Mouse (Mus musculus) neural tube, embryonic 13.5 days (tissue): Measurements from ENCODE around the gene Acvr1. TPM values are rescaled to one million over a fixed set of nuclear protein-coding genes. Genes with fewer than 3 reads are reported as not detected.

ENCODE experiments used
- ATAC-seq: fragments of 200-750 bp; cut with Nextera tagmentation; 2 replicates; pipeline ENCODE4 v1.8.0; 2017; ENCODE audit warnings: low read depth, mild to moderate bottlenecking, moderate TSS enrichment, moderate library complexity
- H3K27ac ChIP-seq: fragments of 300-500 bp; sonication (generic); replicated peaks from 2 replicates; pipeline ENCODE4 v1.5.1; 2015; ENCODE audit warnings: moderate library complexity, mild to moderate bottlenecking, inconsistent platforms
- H3K27me3 ChIP-seq: fragments of 300-500 bp; sonication (generic); 2 replicates; pipeline ENCODE4 v1.6.1; 2015; ENCODE audit warnings: mild to moderate bottlenecking, inconsistent platforms
- H3K36me3 ChIP-seq: fragments of 300-500 bp; sonication (generic); 2 replicates; pipeline ENCODE4 v1.6.1; 2015; ENCODE audit warnings: mild to moderate bottlenecking, inconsistent platforms
- H3K4me1 ChIP-seq: fragments of 300-500 bp; sonication (generic); replicated peaks from 2 replicates; pipeline ENCODE4 v1.6.1; 2015; ENCODE audit warnings: inconsistent platforms
- H3K4me2 ChIP-seq: fragments of 300-500 bp; sonication (generic); 2 replicates; pipeline ENCODE4 v1.6.1; 2015; ENCODE audit warnings: inconsistent platforms, mild to moderate bottlenecking, moderate library complexity
- H3K4me3 ChIP-seq: fragments of 300-500 bp; sonication (generic); 2 replicates; pipeline ENCODE4 v1.5.1; 2015; ENCODE audit warnings: mild to moderate bottlenecking, inconsistent platforms
- H3K9ac ChIP-seq: fragments of 300-500 bp; sonication (generic); 2 replicates; pipeline ENCODE4 v1.6.1; 2015; ENCODE audit warnings: moderate library complexity, mild to moderate bottlenecking, inconsistent platforms
- H3K9me3 ChIP-seq: fragments of 300-500 bp; sonication (generic); 2 replicates; pipeline ENCODE4 v1.6.1; 2016; ENCODE audit warnings: inconsistent platforms
- WGBS: fragments of 180-500 bp; shearing (Covaris S2); methylation state at CpG from one replicate; pipeline ENCODE4 v1.1.7; 2015; 5-methylcytosine and 5-hydroxymethylcytosine counted together
- polyA plus RNA-seq: library from polyadenylated mRNA; unstranded; fragments of >200 nt; fragmentation: Nextera tagmentation; extraction: Ambion mirVana; gene quantifications from 2 replicates; pipeline ENCODE4 v1.2.1, GENCODE M21; 2015

Acvr1 gene
- polyA plus RNA-seq, 1 experiment from 2014 or later, result 4.4 TPM

- peaks cover 12% of the 10 kb centered on the region for H3K4me1 ChIP-seq
- H3K9ac ChIP-seq, result no peak overlapping the region
- H3K4me3 ChIP-seq, result no peak overlapping the region
- H3K36me3 ChIP-seq, result no peaks in the 10 kb centered on the region
- H3K4me2 ChIP-seq, result no peak overlapping the region
- no peak for ATAC-seq
- no peak overlapping the region for H3K27ac ChIP-seq
- 54% methylated on average over 8 of the region's 8 CpGs for WGBS
- no peaks in the 10 kb centered on the region for H3K27me3 ChIP-seq
- no peaks in the 10 kb centered on the region for H3K9me3 ChIP-seq
These were observed 56.8 kb downstream of the Acvr1 start for GRCm38 (mm10) chr2:58510192-58510591.

- Histone ChIP-seq H3K9me3 (no peaks in the 10 kb centered on the region), H3K4me3 (no peak overlapping the region), H3K27me3 (no peaks in the 10 kb centered on the region), H3K4me1 (peaks cover 12% of the 10 kb centered on the region), H3K36me3 (no peaks in the 10 kb centered on the region), H3K9ac (no peak overlapping the region), H3K27ac (no peak overlapping the region), H3K4me2 (no peak overlapping the region)
- 66% methylated on average over 9 of the region's 9 CpGs for WGBS
- no peak for ATAC-seq
These were observed 61.5 kb downstream of the Acvr1 start for GRCm38 (mm10) chr2:58505306-58506090.

DNA sequence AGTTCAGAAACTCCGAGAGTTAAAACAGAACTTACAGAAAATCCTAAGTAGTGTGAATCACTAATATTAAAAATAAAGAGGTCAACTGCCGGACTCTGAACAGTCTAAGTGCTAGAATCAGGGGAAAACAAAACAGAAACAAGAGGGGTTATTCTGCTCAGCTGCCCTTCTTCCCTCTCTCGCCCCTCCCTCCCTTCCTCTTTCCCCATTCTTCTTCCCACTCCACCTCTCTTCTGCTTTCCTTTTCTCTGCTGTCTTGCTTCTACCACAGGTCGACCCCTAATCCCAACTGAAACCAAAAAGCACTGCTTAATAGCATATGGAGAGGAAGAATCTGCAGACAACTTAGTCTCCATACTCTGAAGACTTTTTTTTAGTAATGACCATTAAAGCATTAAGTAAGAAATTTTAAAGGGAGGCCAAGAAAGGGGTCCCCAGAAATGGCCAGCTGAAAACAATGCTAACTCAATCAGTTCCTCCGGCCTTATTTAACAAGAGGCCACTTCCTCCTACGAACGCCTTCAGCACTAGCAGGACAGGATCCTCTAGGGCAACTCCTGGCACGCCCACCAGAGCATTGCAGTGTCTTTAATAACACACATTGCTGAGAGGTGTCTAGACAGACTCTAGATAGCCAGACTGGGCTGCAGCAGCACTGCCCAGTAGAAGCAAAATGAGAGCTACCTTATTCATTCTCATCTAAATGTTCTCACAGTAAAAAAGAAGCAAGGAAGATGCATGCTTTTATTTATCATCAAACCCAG is 70.1 kb downstream of the Acvr1 start:
- H3K4me3 ChIP-seq, result no peak overlapping the region
- H3K9ac ChIP-seq, result no peak overlapping the region
- H3K9me3 ChIP-seq, result no peaks in the 10 kb centered on the region
- H3K4me1 ChIP-seq, result peaks cover 12% of the 10 kb centered on the region
- H3K4me2 ChIP-seq, result no peak overlapping the region
- no peak overlapping the region for H3K27ac ChIP-seq
- 66% methylated on average over 8 of the region's 8 CpGs for WGBS
- ATAC-seq, result no peak; the same call in 1 of the 2 replicates
- no peaks in the 10 kb centered on the region for H3K27me3 ChIP-seq
- no peaks in the 10 kb centered on the region for H3K36me3 ChIP-seq

GRCm38 (mm10) chr2:58495271-58495670 is 71.7 kb downstream of the Acvr1 start:
- Histone ChIP-seq H3K4me3 (no peak overlapping the region), H3K9ac (no peak overlapping the region), H3K27ac (no peak overlapping the region), H3K36me3 (no peaks in the 10 kb centered on the region), H3K27me3 (no peaks in the 10 kb centered on the region), H3K4me2 (no peak overlapping the region), H3K9me3 (no peaks in the 10 kb centered on the region), H3K4me1 (peaks cover 12% of the 10 kb centered on the region)
- ATAC-seq, result no peak
- 82% methylated on average over 3 of the region's 3 CpGs for WGBS

GRCm38 (mm10) chr2:58493685-58494635 is 73.0 kb downstream of the Acvr1 start:
- H3K4me2 ChIP-seq, result no peak overlapping the region
- no peak for ATAC-seq
- no peaks in the 10 kb centered on the region for H3K36me3 ChIP-seq
- H3K4me3 ChIP-seq, result no peak overlapping the region
- no peaks in the 10 kb centered on the region for H3K9me3 ChIP-seq
- H3K27ac ChIP-seq, result no peak overlapping the region
- WGBS, result 41% methylated on average over 18 of the region's 18 CpGs
- H3K4me1 ChIP-seq, result peaks cover 12% of the 10 kb centered on the region
- H3K27me3 ChIP-seq, result no peaks in the 10 kb centered on the region
- no peak overlapping the region for H3K9ac ChIP-seq

- no peak for ATAC-seq
- 80% methylated on average over 9 of the region's 9 CpGs for WGBS
- no peak overlapping the region for H3K27ac ChIP-seq
- no peak overlapping the region for H3K4me3 ChIP-seq
- peaks cover 30% of the 10 kb centered on the region for H3K4me1 ChIP-seq
- no peaks in the 10 kb centered on the region for H3K27me3 ChIP-seq
- no peak overlapping the region for H3K9ac ChIP-seq
- no peaks in the 10 kb centered on the region for H3K36me3 ChIP-seq
- no peaks in the 10 kb centered on the region for H3K9me3 ChIP-seq
- H3K4me2 ChIP-seq, result no peak overlapping the region
These were observed 77.7 kb downstream of the Acvr1 start for GRCm38 (mm10) chr2:58489275-58489674.

GRCm38 (mm10) chr2:58488404-58488803 is 78.6 kb downstream of the Acvr1 start:
- no peak overlapping the region for H3K27ac ChIP-seq
- H3K4me3 ChIP-seq, result no peak overlapping the region
- no peaks in the 10 kb centered on the region for H3K27me3 ChIP-seq
- no peak overlapping the region for H3K4me2 ChIP-seq
- H3K9me3 ChIP-seq, result no peaks in the 10 kb centered on the region
- no peak for ATAC-seq
- 94% methylated on average over 8 of the region's 8 CpGs for WGBS
- H3K4me1 ChIP-seq, result peaks cover 34% of the 10 kb centered on the region
- H3K36me3 ChIP-seq, result no peaks in the 10 kb centered on the region
- no peak overlapping the region for H3K9ac ChIP-seq

GRCm38 (mm10) chr2:58487279-58487560 is 79.7 kb downstream of the Acvr1 start:
- Histone ChIP-seq H3K9ac (no peak overlapping the region), H3K36me3 (no peaks in the 10 kb centered on the region), H3K27me3 (no peaks in the 10 kb centered on the region), H3K27ac (0 out of 2 replicates have a peak overlapping the region, but pooled peaks have one; percentile 2), H3K4me2 (no peak overlapping the region), H3K9me3 (no peaks in the 10 kb centered on the region), H3K4me1 (peaks cover 34% of the 10 kb centered on the region), H3K4me3 (no peak overlapping the region)
- WGBS, result 61% methylated on average over 3 of the region's 3 CpGs
- no peak for ATAC-seq

DNA sequence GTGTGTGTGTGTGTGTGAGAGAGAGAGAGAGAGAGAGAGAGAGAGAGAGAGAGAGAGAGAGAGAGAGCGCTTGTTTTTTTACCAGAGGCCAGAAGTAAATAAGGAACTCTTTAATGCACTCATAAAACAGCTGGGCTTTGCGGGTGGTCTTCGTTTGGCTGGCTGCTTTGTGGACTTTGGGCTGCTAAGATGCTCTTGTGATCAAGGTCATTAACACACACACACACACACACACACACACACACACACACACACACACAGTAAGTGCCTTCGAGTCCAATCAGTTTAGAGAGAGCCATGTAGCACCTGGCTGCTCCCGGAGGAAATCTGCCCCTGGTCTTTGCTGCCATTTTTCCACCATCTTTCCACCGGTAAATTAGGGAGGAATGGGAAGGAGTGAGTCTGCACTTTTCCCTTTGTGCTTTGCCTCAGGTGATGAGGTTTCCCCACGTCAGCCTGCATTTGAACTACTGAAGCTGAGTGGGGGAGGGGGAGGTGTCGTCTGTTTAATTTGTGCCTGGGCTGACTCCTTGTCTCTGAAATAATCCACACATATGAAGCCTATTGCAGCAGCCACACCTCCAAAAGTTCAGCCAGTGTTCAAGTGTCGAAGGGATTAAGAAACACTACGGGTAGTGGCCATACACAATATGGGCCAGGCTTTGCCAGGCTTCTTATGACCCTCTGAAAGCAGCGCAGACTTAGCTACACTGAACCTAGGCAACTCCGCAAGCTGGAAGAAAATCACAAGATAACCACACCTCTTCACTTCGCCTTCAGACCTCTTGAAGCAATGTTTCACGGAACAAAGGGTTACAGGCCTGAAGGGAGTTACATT is 80.3 kb downstream of the Acvr1 start:
- H3K9me3 ChIP-seq, result no peaks in the 10 kb centered on the region
- H3K4me3 ChIP-seq, result no peak overlapping the region
- no peak overlapping the region for H3K9ac ChIP-seq
- H3K4me2 ChIP-seq, result no peak overlapping the region
- 65% methylated on average over 14 of the region's 14 CpGs for WGBS
- ATAC-seq, result peak; percentile 26; the same call in 1 of the 2 replicates
- H3K27me3 ChIP-seq, result no peaks in the 10 kb centered on the region
- H3K36me3 ChIP-seq, result no peaks in the 10 kb centered on the region
- H3K27ac ChIP-seq, result peak overlapping the region; percentile 59; the same call in 1 of the 2 replicates
- H3K4me1 ChIP-seq, result peaks cover 34% of the 10 kb centered on the region

DNA sequence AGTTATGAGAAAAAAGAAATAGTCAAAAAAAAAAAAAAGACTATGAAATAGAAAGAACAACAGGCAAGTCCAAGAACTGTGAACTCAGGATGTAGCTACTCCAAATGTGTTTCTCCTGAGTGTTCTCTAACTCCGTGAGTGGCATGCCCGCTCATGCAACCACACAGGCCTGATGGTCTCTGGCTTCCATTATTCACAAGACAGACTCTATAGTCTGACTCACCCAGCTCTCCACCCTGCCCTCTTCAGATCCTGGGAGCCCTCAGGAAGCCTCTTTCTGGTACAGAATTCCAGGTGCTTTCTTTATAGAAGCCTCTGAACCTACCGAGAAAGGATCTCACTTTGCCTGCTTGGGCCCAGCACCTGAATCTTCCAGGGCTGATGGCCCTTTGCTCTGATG is 81.3 kb downstream of the Acvr1 start:
- no peak overlapping the region for H3K4me3 ChIP-seq
- no peaks in the 10 kb centered on the region for H3K36me3 ChIP-seq
- no peak overlapping the region for H3K27ac ChIP-seq
- WGBS, result 94% methylated on average over 3 of the region's 3 CpGs
- no peaks in the 10 kb centered on the region for H3K9me3 ChIP-seq
- no peak overlapping the region for H3K4me2 ChIP-seq
- H3K9ac ChIP-seq, result no peak overlapping the region
- ATAC-seq, result no peak
- no peaks in the 10 kb centered on the region for H3K27me3 ChIP-seq
- H3K4me1 ChIP-seq, result peaks cover 34% of the 10 kb centered on the region

GRCm38 (mm10) chr2:58485152-58485551 is 81.8 kb downstream of the Acvr1 start:
- Histone ChIP-seq H3K27ac (no peak overlapping the region), H3K4me1 (peaks cover 34% of the 10 kb centered on the region), H3K9ac (no peak overlapping the region), H3K27me3 (no peaks in the 10 kb centered on the region), H3K4me3 (no peak overlapping the region), H3K9me3 (no peaks in the 10 kb centered on the region), H3K4me2 (no peak overlapping the region), H3K36me3 (no peaks in the 10 kb centered on the region)
- ATAC-seq, result no peak
- 37% methylated on average over 4 of the region's 4 CpGs for WGBS
